Mouse (Mus musculus) retina, adult 2 months (tissue): ENCODE measurements around the gene Spa17.

ENCODE experiments used
- DNase-seq: peaks from one replicate; pipeline ENCODE4 v3.0.0-alpha.2; 2012; ENCODE audit warnings: low read depth, low spot score

Spa17 gene

GRCm38 (mm10) chr9:37616770-37617169 is 3.2 kb upstream of the Spa17 start:
- DNase-seq, result peak; percentile 32

GRCm38 (mm10) chr9:37615220-37615619 is 1.7 kb upstream of the Spa17 start:
- DNase-seq, result no peak

- DNase-seq, result no peak
Observed at GRCm38 (mm10) chr9:37614316-37614715, 794 bp upstream of the Spa17 start.

DNA sequence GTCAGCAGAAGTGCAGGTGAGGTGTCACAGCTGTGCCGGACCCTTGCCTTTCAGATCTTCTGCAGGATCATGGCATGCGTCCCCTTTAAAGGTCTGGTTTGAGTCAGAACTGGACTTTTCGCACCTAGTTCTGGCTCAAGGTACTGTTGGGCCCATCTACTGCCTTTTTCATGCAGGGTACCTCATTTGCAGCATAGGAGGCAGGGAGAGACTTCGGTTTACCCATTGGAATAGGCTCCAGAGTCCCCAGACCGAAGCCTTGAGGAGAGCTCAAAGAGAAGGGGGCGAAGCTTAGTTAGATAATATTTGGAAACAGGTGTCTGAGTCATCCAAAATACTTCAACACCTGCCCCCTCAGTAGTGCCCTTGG is 374 bp upstream of the Spa17 start:
- no peak for DNase-seq

DNA sequence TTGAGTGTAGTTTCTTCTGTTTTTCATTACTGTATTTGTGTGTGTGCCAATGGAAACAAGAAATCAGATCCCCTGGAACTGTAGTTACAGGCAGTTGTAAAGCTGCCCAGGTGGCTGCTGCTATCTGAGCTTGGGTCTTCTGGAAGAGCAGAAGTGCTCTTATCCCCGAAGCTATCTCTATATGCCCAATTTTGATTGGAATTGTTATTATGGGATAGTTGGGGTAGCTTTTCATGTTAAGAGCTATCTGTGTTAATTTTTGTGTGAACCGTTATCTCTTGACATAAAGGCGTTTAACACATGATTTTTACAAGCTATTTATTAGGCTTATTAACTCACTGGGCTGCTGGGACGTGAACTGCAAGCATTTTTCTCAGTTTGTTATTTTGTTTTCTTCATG is 4.0 kb downstream of the Spa17 start:
- no peak for DNase-seq

- DNase-seq, result no peak
Observed at GRCm38 (mm10) chr9:37605089-37605488, 8.4 kb downstream of the Spa17 start.

DNA sequence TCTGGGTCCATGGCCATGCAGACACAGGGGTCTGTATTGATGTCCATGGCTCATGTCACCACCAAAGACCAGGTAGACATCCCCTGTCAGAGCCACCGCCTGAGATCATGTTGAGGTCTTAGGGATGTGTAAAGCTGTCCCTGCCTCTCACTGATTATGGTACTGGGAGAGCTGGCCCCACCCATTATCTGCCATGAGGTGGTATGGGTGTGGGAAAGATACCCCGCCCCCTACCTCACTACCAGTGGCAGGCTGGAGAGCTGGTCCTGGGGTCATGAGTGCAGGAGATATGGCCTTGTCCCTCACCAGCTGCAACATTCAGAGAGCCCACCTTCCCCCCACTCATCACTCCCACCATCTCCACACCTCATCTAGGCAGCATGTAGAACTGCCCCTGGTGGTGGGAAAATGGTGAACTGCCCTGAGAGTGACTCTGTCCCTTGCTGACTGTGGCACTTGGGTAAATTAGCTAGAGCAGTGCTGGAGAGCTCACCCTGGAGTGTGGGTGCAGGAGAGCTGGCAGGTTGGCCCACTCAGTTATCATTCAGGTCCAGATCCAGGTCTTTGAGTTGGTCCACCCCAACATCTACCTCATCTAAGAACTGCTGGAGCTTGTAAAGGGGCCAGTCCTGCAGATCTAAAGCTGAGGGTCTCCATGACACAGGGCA is 12.8 kb downstream of the Spa17 start:
- no peak for DNase-seq

GRCm38 (mm10) chr9:37598637-37599036 is 14.9 kb downstream of the Spa17 start:
- no peak for DNase-seq

GRCm38 (mm10) chr9:37595570-37595969 is 18.0 kb downstream of the Spa17 start:
- no peak for DNase-seq

- no peak for DNase-seq
Observed at GRCm38 (mm10) chr9:37593690-37594089, 19.8 kb downstream of the Spa17 start.

GRCm38 (mm10) chr9:37592633-37593032 is 20.9 kb downstream of the Spa17 start:
- DNase-seq, result no peak

- DNase-seq, result no peak
Observed at GRCm38 (mm10) chr9:37592025-37592424, 21.5 kb downstream of the Spa17 start.

DNA sequence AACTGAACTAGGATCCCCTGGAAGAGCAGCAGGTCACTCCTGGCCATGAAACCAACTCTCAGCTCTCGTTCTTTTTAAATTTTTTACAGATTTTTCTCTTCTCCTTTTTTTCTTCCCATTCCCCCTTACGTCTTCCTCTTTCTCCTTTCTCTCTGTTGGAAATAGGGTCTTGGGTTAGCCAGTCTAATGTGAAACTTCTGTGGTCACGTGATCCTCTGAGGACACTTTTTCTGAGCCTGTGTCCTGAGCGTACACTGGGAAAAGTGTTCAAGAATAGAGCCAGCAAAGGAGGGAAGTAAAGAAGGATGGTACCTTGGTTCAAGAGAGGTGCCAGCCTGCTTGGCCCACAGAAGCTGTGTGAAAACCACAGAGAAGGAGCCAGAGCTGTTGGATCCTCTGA is 23.1 kb downstream of the Spa17 start:
- DNase-seq, result no peak

- no peak for DNase-seq
Observed at GRCm38 (mm10) chr9:37586718-37587117, 26.8 kb downstream of the Spa17 start.

DNA sequence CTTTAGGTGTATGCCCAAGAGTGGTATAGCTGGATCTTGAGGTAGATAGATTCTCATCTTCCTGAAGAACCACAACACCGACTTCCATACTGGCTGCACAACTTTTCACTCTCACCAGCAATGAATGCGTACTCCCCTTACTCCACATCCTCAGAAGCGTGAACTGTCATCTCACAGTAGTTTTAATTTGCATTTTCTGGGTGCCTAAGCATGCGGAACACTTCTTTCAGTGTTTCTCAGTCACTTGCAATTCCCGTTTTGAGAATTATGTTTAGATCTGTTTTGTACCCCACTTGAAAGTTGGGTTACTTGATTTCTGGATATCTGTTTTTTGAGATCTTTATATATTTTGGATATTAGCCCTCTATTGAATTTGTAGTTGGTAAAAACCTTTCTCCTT is 29.9 kb downstream of the Spa17 start:
- no peak for DNase-seq

DNA sequence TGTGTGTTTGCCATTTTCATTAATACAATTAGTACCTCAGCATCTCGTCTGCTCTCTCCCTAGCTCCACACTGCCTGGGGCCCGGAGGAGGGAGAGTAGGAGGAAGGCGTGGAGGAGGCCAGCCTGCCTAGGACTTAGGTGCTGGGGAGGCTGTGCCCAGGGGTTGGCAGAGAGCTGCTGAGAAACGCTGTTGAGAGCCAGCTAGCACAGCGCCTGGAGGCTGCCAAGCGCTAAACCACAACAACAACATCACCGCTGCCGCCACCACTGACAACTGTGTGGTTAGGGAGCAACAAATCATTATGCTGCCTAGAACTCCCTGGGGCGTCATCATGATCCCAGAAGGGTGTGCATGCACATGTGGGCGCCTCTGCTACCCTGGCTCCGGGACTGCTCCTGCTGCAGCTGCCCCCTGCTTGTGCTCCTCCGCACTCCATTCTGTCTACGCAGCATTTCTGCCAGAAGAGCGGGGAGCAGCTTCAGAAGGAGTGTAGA is 37.0 kb downstream of the Spa17 start:
- DNase-seq, result no peak

- DNase-seq, result no peak
Observed at GRCm38 (mm10) chr9:37572204-37572876, 41.2 kb downstream of the Spa17 start.

DNA sequence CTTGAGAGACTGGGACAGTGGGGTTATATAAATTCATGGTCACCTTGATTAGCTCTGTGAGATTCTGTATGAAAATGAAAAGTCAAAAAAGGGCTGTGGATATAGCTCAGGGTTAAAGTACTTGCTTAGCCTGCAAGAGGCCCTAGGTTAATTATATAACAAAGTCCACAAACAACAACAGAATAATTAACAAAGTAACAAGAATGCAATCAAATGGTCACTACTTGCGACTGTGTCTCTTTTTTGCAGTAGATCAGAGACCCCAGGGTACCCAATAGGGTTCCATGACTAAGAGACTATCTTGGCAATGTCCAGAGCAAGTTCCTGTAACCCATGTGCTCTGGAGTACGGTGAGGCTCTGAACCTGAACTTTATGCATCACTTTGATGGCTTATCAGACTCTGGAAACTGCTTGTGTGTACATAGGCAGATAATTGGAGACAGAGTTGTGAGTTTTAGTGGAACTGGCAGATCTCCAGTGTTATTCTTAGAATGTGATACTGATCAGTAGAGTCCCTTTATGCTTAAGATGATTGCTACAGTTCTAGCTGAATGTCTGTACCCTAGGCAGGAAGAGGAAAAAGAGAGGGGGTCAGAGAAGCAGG is 44.2 kb downstream of the Spa17 start:
- DNase-seq, result no peak

GRCm38 (mm10) chr9:37568605-37569214 is 44.8 kb downstream of the Spa17 start:
- DNase-seq, result no peak

DNA sequence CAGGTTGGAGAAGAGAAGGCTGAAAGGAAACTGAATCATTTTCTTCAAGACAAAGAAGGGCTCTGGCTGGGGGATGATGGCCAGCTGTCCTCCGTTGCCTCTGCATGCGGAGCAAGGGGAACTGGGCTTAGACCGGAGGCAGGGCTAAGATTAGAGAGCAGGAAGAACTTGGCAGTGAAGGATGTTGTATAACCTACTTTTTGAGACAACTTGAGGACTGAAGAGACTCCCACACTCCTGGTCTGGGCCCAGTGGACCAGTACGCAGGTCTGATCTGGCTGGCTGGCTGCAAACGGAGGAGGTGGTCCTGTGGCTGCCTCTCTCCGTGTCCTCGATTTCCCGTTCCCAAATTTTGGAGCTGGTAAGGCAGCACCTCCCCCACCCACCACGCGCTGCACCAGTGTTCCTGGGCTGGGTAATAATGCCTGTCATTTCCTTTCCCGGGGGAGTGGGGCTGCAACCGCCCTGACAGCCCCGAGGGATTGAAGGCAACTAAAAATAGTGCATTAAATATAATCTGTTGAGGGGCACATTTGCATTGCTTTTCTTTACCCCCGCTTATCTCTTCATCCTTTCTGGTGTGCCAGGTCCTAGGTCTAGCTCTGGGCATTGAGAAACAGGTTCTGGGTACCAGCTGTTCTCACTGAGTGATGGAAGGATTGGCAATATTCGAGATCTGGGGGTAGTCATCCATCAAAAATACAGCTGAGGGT is 45.5 kb downstream of the Spa17 start:
- DNase-seq, result no peak

GRCm38 (mm10) chr9:37567454-37567853 is 46.1 kb downstream of the Spa17 start:
- DNase-seq, result no peak

GRCm38 (mm10) chr9:37567019-37567418 is 46.5 kb downstream of the Spa17 start:
- no peak for DNase-seq
